Mouse (Mus musculus): ENCODE results near the gene Hes2. TPM values are rescaled to one million over a fixed set of nuclear protein-coding genes. Genes with fewer than 3 reads are reported as not detected.

Hes2 gene
- total RNA-seq, 2 experiments from 2014 or later: not detected

DNA sequence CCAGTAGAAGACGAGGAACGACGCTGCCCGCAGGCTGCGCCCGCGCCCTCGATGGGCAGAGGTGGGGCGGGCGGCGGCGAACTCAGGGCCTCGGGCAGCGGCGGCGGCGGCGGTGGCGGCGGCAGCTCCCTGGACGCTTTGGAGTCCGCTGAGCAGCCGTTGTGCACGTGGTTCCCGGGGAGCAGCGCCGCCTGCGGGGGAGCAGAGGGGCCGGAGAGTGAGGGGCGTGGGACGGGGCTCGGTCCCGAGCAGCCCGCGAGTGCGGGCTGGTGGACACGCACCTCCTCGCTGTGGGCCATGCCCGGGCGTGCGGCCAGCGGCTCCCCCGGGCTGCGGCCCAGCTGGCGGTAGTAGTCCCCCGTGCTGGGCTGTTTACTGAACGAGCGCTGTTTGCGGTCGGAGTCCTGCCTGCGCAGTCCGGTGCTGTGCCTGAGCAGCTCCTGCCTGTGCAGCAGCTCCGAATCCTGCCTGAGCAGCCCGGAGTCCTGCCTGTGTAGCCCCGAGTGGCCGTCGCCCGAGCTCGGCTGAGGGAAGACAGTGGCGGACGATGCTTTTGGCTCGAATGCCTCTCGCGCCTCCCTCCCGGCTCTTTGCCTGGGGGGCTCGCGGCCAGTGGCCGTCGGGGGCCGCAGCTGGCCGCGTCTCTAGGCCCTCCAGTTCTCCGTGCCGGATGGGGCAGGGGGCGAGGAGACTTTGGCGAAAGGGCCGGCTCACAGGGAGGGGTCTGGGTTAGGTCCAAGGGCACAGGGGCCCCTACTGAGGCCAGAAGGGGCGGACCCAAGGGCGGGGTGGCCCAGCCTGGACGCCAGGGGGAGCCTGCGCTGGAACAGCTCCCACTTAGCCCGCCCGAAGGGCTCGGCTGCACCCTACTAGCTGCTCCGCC lies 27.7 kb upstream of the Hes2 start:
- intact Hi-C loops (cut with DNase I): no loop called here
- peak in 1 of 2 experiments; percentile 68 for DNase-seq (ENCODE audit: extremely low spot score in 1 of 2, low spot score in 2 of 2)

GRCm38 (mm10) chr4:152131809-152132771 lies 26.6 kb upstream of the Hes2 start:
- intact Hi-C loops (cut with DNase I): no loop called here

GRCm38 (mm10) chr4:152132772-152133169 lies 25.9 kb upstream of the Hes2 start:
- DNase-seq (ENCODE audit: extremely low spot score in 1 of 2, low spot score in 2 of 2): no peak
- intact Hi-C loops (cut with DNase I): no loop called here

More at GRCm38 (mm10) chr4:152131809-152132771, 26.6 kb upstream of the Hes2 start:
- DNase-seq (ENCODE audit: extremely low spot score in 1 of 2, low spot score in 2 of 2): no peak

DNA sequence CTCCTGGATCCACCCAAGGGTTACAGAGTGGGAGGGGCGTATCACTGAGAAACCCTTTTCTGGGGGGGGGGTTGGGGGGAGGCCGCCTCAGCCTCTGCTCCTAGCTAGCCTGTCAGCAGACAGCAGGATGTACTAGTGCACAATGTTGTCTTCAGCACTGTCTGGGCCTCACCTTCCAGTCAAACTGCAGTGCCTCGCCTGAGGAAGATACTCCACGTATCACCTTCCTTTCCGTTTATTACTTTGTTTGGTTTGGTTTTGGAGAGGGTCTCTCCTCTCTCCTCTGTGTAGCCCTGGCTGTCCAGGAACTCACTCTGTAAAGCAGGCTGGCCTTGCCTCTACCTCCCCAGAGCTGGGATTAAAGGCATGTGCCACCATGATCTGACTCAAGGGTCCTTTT lies 25.5 kb upstream of the Hes2 start:
- intact Hi-C loops (cut with DNase I): no loop called here
- no peak for DNase-seq (ENCODE audit: extremely low spot score in 1 of 2, low spot score in 2 of 2)

- peak in 1 of 2 experiments; percentile 51 for DNase-seq (ENCODE audit: extremely low spot score in 1 of 2, low spot score in 2 of 2)
- intact Hi-C loops (cut with DNase I): no loop called here
Measured at GRCm38 (mm10) chr4:152134507-152134906, 24.2 kb upstream of the Hes2 start.

GRCm38 (mm10) chr4:152135363-152135762 lies 23.3 kb upstream of the Hes2 start:
- DNase-seq (ENCODE audit: extremely low spot score in 1 of 2, low spot score in 2 of 2): no peak
- intact Hi-C loops (cut with DNase I): no loop called here

DNA sequence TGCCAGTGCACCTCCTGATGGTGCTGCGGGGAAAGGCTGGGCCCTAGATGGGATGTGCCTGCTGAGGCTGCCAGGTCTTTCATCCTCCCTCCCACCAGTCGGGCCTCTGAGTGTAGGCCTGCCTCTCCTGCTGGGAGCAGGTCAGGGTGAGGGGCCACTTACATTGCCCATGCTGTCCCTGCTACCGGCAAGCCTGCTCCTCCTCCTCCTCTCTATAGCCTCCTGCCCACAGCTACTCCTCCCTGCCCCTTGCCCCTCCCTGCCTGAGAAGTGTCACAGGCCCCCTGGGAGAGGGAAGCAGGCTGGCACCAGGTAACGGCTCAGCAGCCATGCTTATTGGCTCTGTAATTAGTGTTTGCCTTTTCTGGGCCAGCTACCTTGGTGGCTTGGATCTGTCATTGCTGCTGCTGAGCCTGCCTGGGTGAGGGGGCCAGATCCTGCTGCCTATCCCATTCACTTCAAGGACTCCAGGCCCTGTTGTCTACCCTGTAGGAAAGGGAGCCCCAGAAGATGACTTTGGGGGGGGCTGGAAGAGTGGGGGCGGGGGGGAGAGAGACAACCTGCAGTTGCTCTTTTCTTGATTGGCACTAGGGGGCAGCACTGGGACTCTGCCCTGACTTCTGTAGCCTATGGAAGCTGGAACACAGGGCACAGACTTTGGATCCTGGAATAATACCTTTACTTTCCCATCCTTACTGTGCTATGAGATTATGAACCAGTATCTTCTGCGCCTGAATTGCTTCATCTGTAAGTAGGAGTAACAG lies 22.4 kb upstream of the Hes2 start:
- no peak for DNase-seq (ENCODE audit: extremely low spot score in 1 of 2, low spot score in 2 of 2)
- intact Hi-C loops (cut with DNase I): no loop called here

- intact Hi-C loops (cut with DNase I): no loop called here
- no peak for DNase-seq (ENCODE audit: extremely low spot score in 1 of 2, low spot score in 2 of 2)
Measured at GRCm38 (mm10) chr4:152136876-152137250, 21.8 kb upstream of the Hes2 start.

DNA sequence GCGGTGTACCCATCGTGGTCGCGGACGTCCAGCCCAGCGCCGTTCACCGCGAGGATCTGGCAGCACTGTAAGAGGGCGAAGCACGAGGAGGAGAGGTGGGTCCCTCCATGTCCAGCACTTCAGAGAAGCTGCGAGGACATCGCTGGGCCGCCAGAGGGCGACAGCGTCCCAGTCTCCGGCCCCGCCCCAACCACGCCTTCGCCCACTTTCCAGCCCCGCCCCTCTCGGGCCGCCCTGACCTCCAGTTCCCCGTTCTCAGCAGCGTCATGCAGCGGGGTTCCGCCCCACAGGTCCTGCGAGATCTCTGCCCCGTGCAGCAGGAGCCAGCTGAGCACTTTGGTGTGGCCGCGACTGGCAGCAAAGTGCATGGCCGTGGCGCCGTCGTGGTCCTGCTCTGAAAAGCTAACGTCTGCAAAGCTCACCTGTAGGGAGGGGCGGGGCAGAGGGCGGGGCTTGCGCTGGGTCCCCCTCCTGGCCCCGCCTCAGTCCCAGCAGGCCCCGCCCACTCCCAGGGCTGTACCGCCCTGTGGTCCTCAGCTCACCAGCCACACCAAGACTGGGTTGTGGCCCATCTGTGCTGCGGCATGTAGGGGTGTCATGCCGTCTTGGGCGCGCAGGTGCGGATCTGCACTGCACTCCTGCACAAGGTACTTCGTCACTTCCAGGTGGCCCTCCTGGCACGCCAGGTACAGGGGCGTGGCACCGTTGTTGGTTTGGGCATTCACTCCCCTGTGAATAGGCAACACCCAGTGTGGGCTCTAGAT lies 20.0 kb upstream of the Hes2 start:
- intact Hi-C loops (cut with DNase I): no loop called here
- DNase-seq (ENCODE audit: extremely low spot score in 1 of 2, low spot score in 2 of 2): peak; percentile 61 to 89

DNA sequence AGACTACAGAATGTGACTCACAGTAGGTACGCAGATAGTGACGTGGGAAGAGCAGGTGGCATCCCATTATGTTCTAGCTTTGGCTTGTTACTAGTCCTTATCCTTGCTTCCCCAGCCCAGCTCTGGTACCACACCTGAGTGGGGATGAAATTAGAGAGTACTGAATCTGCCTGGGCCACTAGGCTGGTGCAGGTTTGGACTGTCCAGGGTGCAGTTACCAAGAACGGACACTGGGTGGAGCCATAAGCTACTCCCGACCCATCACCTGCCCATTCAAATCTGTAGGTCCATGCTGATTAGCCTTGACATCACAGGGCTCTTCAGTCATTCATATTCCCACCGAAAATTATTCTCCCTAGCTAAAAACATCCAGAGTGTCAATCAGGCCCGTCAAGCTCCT lies 18.2 kb upstream of the Hes2 start:
- intact Hi-C loops (cut with DNase I): no loop called here
- DNase-seq (ENCODE audit: extremely low spot score in 1 of 2, low spot score in 2 of 2): no peak

DNA sequence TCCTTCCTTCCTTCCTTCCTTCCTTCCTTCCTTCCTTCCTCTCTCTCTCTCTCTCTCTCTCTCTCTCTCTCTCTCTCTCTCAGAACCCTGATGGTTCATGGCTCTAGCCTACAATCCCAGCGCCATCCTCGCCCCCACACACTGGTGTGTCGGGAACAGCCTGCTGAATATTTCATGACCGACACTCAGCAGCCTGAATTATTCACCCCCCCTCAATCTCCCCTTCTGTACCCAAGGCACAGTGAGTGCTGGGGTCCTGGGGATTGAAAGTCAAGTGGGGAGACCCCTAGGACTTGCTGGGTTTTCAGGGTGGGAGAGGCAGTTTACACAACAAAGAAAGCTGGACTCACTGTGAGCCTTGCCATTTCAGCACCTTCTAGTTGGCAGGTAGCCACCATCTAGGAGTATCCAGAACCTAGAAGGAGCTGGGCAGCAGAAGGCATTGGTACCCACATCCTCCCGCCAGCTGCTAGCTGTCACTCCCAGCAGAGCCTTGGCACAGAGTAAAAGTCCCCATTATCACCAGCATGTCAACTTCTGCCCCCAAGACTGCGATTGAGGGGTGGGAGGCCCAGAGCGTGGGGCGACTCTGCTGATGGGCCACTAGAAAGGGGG lies 17.0 kb upstream of the Hes2 start:
- no peak for DNase-seq (ENCODE audit: extremely low spot score in 1 of 2, low spot score in 2 of 2)
- intact Hi-C loops (cut with DNase I): no loop called here

GRCm38 (mm10) chr4:152143632-152144031 lies 15.0 kb upstream of the Hes2 start:
- no peak for DNase-seq (ENCODE audit: extremely low spot score in 1 of 2, low spot score in 2 of 2)
- intact Hi-C loops (cut with DNase I): no loop called here

DNA sequence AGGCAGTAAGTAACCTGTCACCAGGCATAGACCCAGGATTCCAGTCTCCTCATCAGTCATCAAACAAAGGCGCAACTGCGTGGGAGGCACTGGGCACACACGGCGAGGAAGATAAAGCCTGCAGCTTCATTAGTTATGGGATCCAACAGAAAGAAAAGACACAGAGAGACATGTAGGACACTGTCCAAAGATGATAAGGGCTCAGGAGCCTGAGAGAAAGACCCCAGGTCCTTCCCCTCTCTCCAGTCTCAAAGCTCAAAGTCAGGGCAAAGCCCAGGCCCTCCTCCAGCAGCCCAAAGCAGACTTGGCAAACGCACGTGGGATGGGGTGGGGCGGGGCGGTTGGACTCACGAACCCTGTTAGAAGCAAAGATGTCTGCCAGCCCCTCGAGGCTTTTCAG lies 13.2 kb upstream of the Hes2 start:
- no peak for DNase-seq (ENCODE audit: extremely low spot score in 1 of 2, low spot score in 2 of 2)
- intact Hi-C loops (cut with DNase I): no loop called here

DNA sequence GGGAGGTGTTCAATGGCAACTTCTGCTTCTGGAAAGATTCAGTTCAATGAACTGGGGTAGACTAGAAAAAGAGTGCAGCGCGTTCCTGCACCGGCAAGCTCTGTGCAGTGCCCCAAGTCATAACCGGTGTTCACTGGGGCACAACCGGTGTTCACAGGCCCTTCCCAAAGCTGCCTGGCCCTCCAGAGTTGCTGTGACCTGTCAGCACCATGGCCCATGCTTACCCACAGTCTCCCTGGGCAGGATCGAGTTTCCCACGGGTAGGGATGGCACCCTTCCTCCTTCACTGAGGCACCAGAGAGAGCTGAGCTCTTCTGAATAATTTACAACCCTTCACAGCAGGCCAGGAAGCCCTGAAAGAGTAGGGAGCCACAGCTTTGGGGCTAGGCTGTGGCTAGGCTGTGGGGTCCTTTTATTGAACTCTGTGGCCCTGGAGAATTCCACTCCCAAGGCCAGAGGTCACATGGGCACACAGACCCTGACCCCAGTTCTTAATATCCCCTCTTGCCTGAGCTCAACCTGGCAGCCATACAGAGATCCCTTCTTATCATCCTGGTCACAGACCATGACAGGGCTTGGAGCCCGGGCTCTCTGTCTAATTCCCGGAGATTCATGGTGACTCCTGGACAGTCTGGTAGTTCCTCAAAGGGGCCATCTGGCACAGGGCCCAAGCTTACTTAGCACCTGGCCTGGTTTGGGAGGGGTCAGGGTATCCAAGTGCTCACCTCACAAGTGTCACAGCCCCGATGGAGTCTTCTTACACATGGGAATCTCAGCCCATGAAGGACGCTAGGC lies 12.4 kb upstream of the Hes2 start:
- DNase-seq (ENCODE audit: extremely low spot score in 1 of 2, low spot score in 2 of 2): no peak
- intact Hi-C loops (cut with DNase I): no loop called here

- intact Hi-C loops (cut with DNase I): no loop called here
- no peak for DNase-seq (ENCODE audit: extremely low spot score in 1 of 2, low spot score in 2 of 2)
Measured at GRCm38 (mm10) chr4:152150546-152150945, 8.1 kb upstream of the Hes2 start.

- intact Hi-C loops (cut with DNase I): no loop called here
- no peak for DNase-seq (ENCODE audit: extremely low spot score in 1 of 2, low spot score in 2 of 2)
Measured at GRCm38 (mm10) chr4:152151451-152151965, 7.2 kb upstream of the Hes2 start.

DNA sequence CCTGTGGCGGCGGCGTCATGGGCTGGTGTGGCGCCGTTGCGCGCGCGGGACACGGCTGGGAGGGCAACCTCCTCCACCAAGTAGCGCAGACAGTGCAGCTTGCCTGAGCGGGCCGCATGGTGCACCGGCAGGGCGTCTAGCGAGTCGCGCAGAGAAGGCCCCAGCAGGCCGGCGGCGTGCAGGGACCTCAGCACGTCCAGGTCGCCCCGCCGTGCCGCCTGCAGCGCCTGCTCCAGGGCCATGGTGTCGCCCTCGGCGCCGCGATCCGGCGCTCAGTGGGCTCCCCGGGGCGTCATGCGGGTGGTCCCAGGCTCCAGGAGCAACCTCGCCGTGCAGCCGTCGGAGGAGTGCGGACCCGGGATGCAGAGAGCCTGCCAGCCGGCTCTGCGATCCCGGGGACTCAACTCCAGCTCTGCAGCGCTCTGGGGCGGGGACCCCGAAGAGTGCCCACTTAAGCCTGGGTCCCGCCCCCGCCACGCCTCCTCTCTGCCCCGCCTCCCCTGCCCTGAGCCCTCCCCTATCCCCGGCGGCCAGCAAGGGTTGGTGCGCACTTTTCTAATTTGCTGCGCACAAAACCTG lies 6.6 kb upstream of the Hes2 start, which contains the start of gene Espn:
Gene Espn, minus strand, starts transcription at position 406 of the 579 bp plus-strand sequence.
- peak in 1 of 2 experiments; percentile 66 for DNase-seq (ENCODE audit: extremely low spot score in 1 of 2, low spot score in 2 of 2)
- intact Hi-C loops (cut with DNase I): no loop called here

Data from left cerebral cortex, postnatal 10 days (tissue).